Mouse (Mus musculus) mesoderm, embryonic 11.5 days (tissue): Measurements from ENCODE around the gene Pebp1.

ENCODE experiments used
- DNase-seq: peaks from one replicate; pipeline ENCODE4 v3.0.0-alpha.2; 2012; ENCODE audit warnings: low read depth, low spot score

Gene Pebp1

GRCm38 (mm10) chr5:117285266-117285665 lies 2.2 kb downstream of the Pebp1 start:
- DNase-seq, result no peak

- no peak for DNase-seq
Observed at GRCm38 (mm10) chr5:117284682-117285081, 2.7 kb downstream of the Pebp1 start.

- DNase-seq, result no peak
Observed at GRCm38 (mm10) chr5:117284029-117284428, 3.4 kb downstream of the Pebp1 start.

- no peak for DNase-seq
Observed at GRCm38 (mm10) chr5:117282360-117282759, 5.1 kb downstream of the Pebp1 start.

- no peak for DNase-seq
Observed at GRCm38 (mm10) chr5:117281536-117281935, 5.9 kb downstream of the Pebp1 start.

- DNase-seq, result no peak
Observed at GRCm38 (mm10) chr5:117279669-117280050, 7.8 kb downstream of the Pebp1 start.

- DNase-seq, result no peak
Observed at GRCm38 (mm10) chr5:117278809-117279668, 8.4 kb downstream of the Pebp1 start.

GRCm38 (mm10) chr5:117277784-117278183 lies 9.6 kb downstream of the Pebp1 start:
- DNase-seq, result no peak

GRCm38 (mm10) chr5:117274817-117275216 lies 12.6 kb downstream of the Pebp1 start:
- no peak for DNase-seq

GRCm38 (mm10) chr5:117271945-117272344 lies 15.5 kb downstream of the Pebp1 start:
- DNase-seq, result no peak

- no peak for DNase-seq
Observed at GRCm38 (mm10) chr5:117269395-117269794, 18.0 kb downstream of the Pebp1 start.

- DNase-seq, result no peak
Observed at GRCm38 (mm10) chr5:117268749-117269148, 18.7 kb downstream of the Pebp1 start.

GRCm38 (mm10) chr5:117267913-117268312 lies 19.5 kb downstream of the Pebp1 start:
- no peak for DNase-seq

GRCm38 (mm10) chr5:117264701-117265100 lies 22.7 kb downstream of the Pebp1 start:
- DNase-seq, result peak; percentile 57

- no peak for DNase-seq
Observed at GRCm38 (mm10) chr5:117263566-117263965, 23.9 kb downstream of the Pebp1 start.

- no peak for DNase-seq
Observed at GRCm38 (mm10) chr5:117258276-117258675, 29.1 kb downstream of the Pebp1 start.

- no peak for DNase-seq
Observed at GRCm38 (mm10) chr5:117251763-117252162, 35.7 kb downstream of the Pebp1 start.

- DNase-seq, result peak; percentile 19
Observed at GRCm38 (mm10) chr5:117250796-117251195, 36.6 kb downstream of the Pebp1 start.

- DNase-seq, result peak; percentile 41
Observed at GRCm38 (mm10) chr5:117248351-117248750, 39.1 kb downstream of the Pebp1 start.

GRCm38 (mm10) chr5:117245170-117245569 lies 42.3 kb downstream of the Pebp1 start:
- DNase-seq, result no peak

GRCm38 (mm10) chr5:117242671-117243478 lies 44.5 kb downstream of the Pebp1 start:
- DNase-seq, result peak; percentile 7

GRCm38 (mm10) chr5:117241935-117242531 lies 45.4 kb downstream of the Pebp1 start:
- no peak for DNase-seq
